Mouse (Mus musculus): Measurements from ENCODE around the gene Ank2.

Ank2 gene

DNA sequence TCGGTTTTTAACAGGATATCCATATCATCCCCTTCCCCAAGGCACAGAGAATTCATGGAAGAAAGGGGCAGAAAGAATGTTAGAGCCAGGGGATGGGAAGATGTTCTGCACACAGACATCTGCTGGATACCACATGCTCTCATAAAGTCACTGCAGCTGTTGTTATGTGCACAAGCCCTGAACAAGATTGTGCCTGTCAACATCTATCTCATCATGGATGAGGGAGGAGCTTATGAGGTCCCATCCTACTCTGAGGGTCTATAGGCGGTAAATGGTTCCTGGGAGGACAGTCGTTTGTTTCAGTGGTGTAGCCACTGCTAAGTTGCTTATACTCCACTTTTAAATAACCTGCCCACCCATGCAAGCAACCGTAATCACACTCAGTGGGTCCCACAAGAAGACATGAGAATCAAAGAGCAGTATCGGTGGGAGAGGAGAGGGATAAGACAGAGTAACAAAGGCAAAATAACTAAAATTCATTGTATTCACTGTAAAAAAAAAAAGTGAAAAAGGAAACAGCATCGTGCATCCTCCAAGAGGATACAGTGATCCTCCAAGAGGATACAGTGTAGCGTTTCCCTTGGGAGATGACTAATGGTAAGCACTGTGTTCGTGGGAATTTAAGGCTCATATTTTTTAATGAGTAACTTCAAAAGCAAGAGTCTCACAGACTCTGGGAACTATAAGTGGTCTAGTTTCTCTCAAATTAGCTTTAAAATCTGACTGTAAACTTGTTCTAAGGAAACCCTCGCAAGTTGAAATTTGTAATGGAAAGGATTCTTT lies 136.3 kb downstream of the Ank2 start:
- TF ChIP-seq GATA4 (IDR thresholded peaks at IDR 0.05; ENCODE audit: insufficient replicate concordance, low read length): no peak

DNA sequence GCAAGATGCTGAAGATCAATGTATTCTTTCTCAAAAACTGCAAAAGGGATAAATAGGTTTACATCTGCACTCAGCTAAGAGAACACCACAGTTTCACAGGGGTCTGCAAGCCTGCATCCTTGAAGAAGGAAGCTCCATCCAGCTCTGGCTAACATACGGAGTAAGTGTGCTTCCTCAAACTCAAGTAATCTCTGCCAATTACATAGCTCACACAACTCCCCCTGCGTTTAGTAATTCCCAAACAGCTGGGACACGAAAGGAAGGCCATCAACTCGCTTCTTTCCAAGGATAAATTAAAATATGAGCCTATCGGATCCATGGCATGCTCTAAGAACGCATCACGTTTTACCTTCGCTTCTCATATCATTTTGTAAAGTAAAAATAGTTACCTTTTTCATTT lies 137.3 kb downstream of the Ank2 start:
- no peak for TF ChIP-seq GATA4 (IDR thresholded peaks at IDR 0.05; ENCODE audit: insufficient replicate concordance, low read length)

DNA sequence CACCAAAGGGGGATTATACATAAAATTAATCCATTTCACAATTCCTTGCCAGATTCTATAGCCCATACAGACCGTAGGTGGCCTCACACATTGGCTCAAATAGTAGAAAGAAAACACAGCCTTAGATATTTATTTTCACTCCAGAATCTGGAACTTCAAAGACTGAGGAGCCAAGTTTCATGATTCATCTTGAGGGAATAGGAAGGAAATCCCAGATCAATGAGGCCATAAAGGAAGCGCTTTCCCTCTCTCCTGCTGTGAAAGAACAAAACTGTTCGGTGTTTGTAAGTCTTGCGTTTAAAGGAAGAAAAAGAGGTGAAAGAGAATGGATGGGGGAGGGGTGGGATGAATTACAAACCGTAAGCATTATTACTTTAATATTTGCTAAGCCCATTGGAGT lies 137.8 kb downstream of the Ank2 start:
- TF ChIP-seq GATA4 (IDR thresholded peaks at IDR 0.05; ENCODE audit: insufficient replicate concordance, low read length): no peak

DNA sequence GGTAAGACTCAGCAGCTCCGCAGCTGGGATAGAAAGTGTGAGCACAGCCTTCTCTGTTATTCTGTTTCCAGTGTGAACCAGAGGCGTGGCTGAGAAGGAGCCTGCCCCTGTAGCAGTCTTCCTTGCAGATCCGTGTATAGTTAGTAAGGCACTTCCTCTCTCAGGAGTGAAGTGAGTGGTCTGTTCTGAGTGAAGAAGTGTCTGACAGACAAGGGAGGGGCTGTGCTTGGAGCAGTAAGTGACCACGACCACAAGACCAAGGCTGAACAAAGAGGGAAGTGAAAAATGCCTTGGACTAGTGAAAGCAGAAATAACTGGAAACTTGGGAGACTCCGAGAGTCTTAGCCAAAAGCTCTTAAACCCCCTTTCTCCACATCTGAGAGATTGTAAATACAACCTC lies 143.9 kb downstream of the Ank2 start:
- TF ChIP-seq GATA4 (IDR thresholded peaks at IDR 0.05; ENCODE audit: insufficient replicate concordance, low read length): no peak

DNA sequence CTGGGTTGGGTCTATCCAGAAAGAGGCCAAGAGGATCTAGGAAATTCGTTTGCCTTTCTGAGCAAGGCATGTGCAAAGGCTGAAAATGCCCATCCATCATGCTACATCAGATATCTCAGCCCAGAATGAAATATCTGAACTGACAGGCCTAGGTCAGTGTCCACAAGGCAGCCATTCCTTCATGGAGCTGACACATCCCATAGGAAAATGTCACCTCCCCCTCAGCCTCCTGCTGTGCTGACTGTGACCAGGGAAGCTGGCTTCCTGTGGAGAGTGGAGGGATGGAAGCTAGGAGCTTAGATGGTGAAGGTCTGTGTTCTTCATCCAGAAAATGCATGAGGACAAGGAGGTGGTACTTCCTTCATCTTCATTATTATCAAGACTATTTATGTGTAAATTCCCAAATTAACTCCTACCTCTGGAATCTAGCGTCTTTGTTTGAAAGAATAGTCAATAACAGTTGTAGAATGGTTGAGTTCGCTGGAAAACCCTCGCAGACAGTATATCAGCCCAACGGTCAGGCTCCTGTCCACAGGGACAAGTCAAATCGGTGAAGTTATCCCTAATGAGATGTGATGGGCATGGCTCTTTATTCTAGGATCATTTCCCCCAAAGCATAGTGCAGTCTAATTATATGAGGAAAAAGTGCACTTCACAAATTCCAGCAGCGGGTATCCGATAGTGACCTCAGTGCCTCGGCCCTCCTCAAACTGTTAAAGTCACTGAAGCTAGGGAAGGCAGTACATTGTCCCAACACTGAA lies 148.4 kb downstream of the Ank2 start:
- TF ChIP-seq GATA4 (IDR thresholded peaks at IDR 0.05; ENCODE audit: insufficient replicate concordance, low read length): no peak

DNA sequence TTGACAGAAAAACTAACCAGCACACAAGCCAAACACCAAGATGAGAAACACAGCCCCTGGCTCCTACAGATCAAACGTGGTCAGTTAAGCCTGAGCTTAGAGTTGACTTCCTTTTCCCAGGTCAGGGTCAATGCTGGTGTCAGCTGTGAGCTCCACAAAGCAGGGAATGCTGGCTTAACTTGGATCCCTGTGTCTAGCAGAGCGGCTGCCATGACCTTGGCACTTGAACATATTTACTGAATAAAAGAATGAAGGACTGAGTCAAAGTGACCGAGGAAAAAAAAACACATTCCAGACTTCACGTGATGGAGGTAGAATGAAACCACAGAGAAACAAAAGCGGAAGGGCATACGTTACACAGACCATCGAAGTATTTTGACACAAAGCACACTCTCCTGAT lies 150.2 kb downstream of the Ank2 start:
- no peak for TF ChIP-seq GATA4 (IDR thresholded peaks at IDR 0.05; ENCODE audit: insufficient replicate concordance, low read length)

DNA sequence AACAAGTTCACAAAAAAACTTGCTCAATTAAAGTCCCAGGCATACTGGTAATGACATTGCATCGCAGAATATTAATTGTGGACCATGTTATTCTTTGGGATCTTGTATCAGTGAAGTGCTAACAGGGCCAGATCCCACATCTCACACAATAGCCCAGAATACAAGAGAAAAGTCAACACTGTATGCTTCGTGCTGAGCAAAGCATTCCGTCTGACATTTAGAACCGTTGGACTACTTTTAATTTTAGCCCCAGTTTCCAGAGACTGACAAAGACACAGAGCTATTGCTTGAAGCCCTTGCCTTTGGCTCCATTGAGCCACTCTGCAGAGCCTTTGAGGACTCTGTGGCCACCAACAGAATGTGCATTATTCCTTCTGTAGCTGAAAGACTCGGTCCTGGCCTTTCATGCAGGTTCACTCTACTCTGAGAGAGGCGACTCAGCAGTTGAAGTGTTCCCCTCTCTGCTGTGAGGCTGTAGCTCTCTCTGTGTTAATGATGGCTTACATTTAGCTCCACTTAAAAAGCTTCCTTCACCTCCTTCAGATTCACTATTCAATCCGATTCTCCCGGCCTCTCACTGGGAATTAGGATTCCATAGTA lies 153.2 kb downstream of the Ank2 start:
- TF ChIP-seq GATA4 (IDR thresholded peaks at IDR 0.05; ENCODE audit: insufficient replicate concordance, low read length): no peak

DNA sequence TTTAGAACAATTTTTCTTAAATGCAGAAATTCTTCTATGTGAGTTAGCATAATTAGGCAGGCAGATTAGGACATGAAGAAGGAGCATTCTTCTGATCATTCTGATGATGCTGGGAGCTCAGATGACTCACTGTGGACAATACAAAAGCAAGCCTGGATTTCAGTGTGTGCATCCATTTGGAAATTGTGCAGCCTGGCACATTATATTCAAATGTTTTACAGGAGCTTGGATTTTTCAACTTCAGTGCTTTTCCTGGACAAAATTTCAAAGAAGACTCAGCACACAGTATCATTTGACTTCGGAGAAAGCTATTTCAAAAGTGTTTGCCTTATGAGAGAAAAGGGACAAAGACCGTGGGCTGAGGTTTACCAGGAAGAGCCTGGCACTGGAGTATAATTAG lies 157.8 kb downstream of the Ank2 start:
- TF ChIP-seq GATA4 (IDR thresholded peaks at IDR 0.05; ENCODE audit: insufficient replicate concordance, low read length): no peak

DNA sequence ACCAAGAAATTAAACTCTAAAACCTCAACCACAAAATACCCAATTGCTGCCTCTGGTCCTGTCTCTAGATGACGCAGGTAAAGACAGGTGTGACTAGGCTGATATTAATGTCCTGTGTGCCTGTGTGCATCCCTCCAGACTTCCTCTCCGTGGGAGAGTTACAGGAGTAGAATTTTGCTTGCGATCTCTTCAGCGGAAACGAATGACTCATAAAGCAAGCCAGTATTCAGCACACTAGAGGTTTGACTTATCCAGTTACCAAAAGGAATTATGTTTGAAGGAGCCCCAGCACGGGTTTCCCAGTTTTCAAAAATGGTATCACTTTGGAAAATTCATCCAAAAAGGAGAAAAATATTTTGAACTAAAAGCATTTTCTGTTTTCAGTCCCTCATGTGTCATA lies 164.3 kb downstream of the Ank2 start:
- TF ChIP-seq GATA4 (IDR thresholded peaks at IDR 0.05; ENCODE audit: insufficient replicate concordance, low read length): no peak

DNA sequence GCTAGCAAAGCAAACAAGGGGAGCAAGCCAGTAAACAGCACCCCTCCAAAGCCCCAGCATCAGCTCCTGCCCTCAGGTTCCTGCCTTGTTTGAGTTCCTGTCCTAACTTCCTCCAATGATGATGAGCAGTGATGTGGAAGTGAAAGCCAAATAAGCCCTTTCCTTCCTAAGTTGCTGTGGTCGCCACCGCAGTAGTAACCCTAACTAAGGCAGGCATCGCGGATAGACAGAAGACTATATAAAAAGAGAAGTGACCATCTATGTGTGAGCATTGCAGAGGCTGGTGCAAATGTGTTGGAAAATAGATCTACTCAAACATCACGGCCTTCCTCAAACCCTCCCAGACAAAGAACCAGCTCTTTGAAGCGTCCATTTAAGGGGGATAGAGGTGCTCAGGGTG lies 167.6 kb downstream of the Ank2 start:
- no peak for TF ChIP-seq GATA4 (IDR thresholded peaks at IDR 0.05; ENCODE audit: insufficient replicate concordance, low read length)

DNA sequence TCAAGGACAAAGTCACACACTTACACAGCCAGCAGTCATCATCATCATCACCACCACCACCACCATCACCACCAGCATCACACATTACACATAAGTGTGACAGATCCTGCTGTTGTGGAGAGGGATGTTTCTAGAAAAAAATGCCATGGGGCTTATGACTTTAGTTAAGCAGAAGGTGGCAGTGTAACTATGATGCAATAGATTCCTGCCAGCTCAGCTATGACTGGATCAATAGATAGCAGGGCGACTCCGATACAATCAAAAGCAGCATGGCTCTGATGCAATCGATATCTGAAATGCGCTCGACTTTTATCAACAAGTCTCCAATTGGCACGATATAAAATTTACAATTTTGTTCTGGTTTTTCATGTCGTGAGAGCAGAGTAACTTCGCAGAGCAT lies 172.8 kb downstream of the Ank2 start:
- no peak for TF ChIP-seq GATA4 (IDR thresholded peaks at IDR 0.05; ENCODE audit: insufficient replicate concordance, low read length)

DNA sequence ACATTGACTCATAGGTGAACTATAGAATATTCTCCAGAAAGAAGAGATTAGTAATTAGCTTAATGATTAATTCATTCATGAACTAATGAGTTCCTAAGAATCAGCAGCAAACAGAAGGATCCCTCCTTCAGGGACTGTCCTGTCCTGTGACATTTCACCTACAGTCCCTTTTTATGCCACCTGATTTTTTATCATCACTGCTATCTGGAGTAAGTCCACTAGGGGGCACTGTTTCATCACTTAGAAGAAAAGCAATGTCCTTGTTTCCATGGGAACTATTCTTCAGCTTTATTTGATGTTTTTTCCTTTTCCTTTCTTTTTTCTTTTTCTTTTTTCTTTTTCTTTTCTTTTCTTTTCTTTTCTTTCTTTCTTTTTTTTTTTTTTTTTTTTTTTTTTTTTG lies 176.3 kb downstream of the Ank2 start:
- TF ChIP-seq GATA4 (IDR thresholded peaks at IDR 0.05; ENCODE audit: insufficient replicate concordance, low read length): no peak

DNA sequence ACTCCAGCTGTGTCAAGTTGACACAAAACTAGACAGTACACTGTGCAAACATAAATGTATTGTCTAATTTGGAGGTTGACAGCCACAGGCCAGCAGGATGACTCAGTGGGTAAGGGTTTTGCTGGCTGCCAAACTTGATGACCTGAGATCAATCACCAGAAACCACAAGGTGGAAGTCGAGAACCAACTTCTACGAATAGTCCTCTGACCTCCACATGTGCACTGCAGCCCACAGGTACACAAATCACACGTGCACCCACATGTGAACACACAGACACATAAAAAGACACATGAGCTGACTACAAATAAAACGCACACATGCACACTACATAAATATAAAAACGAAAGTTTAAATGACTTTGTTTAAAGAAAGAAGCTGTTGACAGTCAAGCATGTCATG lies 177.5 kb downstream of the Ank2 start:
- no peak for TF ChIP-seq GATA4 (IDR thresholded peaks at IDR 0.05; ENCODE audit: insufficient replicate concordance, low read length)

DNA sequence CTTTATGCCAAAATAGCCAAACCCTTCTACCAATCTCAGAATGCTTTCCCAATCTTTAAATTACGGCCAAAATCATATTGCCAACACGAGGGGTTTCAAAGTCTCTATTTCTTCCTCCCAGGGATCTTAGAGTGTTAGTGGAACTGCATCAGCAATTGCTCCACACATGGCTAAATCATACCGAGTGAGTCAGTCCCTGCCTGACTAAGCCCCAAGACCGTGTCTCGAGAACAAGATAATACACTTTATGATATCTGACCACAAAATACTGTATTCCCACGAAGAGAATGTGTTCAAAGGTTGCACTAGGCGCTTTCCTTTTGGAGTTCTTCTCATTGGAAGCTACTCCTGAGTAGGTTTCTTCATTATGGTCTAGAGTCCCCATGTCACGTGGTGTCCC lies 178.8 kb downstream of the Ank2 start:
- TF ChIP-seq GATA4 (IDR thresholded peaks at IDR 0.05; ENCODE audit: insufficient replicate concordance, low read length): no peak

DNA sequence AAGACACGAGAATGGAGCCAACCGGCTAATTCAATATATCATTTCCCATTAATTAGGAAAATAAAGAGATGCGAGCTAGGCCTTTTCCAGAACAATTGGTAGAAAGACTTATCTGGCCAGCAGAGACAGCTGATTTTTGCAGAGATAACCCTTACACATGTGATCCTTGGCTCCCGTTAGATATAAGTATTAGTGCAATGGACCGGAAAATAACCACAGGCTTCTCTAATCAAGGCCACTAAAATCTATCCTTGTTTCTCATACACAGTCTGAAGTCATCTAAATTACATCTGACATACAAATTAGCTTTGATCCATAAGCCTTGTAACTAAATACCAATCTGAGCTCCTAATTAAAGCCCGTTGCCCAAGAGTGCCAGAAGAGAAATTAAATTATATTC lies 181.5 kb downstream of the Ank2 start:
- TF ChIP-seq GATA4 (IDR thresholded peaks at IDR 0.05; ENCODE audit: insufficient replicate concordance, low read length): no peak

DNA sequence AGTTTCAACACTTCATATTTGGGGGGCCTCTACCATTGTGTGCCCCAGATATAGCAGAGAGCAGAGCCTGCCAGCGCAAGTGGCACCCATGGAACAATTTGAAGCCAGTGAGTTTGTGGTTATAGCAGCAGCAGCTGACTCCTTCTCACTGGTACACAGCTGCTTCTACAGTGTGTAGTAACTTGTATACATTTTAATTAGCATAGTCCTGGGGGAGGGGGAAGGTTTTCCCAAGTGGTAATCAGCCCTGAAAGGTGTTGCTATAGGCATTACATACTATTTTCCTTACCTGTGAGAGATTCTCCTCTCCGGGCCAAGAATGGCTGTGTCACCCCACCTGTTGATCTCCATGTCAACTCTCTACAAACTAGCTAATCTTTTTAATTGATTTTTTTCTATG lies 182.4 kb downstream of the Ank2 start:
- TF ChIP-seq GATA4 (IDR thresholded peaks at IDR 0.05; ENCODE audit: insufficient replicate concordance, low read length): no peak

All from liver, adult (tissue).